Mouse (Mus musculus) ZHBTc4 (cell line): ENCODE measurements at regions not wholly inside any gene's neighbourhood (a gene's known extent, or its start where the extent isn't known, plus 50 kb on each side); places are given as distances from the start of the nearest gene placed in this dataset.

Experiments
- DNase-seq: peaks from one replicate; pipeline ENCODE4 v3.0.0-alpha.2; 2011; ENCODE audit warnings: low read depth, low spot score

- peak; percentile 25 for DNase-seq
These were observed 1398.8 kb upstream of the Cdh9 start for GRCm38 (mm10) chr15:15329796-15330195.

GRCm38 (mm10) chr15:15331947-15332346, 1396.6 kb upstream of the Cdh9 start:
- DNase-seq, result no peak

- DNase-seq, result no peak
These were observed 1366.7 kb upstream of the Cdh9 start for GRCm38 (mm10) chr15:15361841-15362240.

DNA sequence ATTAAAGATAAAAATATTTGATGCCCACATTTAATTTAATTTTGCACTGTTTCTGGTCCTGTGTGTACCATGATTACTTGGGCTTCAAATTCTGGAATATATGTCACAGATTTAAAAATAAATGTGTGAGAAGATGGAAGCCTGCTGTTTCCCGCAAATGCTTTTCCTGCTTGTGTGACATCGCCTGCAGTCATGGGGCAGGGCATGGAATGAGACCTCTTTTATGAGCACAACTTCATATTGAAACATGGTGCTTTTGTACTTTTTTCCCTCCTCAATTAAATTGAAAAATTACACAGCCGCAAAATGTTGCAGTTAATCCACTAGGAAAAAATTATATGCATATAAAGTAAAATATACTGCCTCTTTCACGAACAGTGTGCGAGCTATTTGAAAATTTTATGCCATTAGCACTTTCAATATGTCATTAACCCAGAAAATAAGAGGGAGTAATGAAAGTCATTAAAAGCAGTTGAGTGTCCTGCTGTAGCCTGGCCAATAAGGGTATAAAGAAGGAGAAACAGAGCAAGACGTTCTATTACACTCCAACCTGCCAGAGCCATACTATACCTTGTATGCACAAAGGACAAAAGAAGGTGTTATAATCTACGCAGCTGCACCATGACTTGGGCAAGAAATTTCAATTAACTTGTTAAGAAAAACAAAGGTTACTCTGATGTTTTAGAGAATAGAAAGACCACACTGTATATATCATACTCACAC, 1336.1 kb upstream of the Cdh9 start:
- DNase-seq, result no peak
